Mouse (Mus musculus): ENCODE results near the gene Tspan10. TPM values are rescaled to one million over a fixed set of nuclear protein-coding genes. Genes with fewer than 3 reads are reported as not detected.

Tspan10 gene
- polyA plus RNA-seq (2012; rRNA removed), result not detected in 2 replicates

DNA sequence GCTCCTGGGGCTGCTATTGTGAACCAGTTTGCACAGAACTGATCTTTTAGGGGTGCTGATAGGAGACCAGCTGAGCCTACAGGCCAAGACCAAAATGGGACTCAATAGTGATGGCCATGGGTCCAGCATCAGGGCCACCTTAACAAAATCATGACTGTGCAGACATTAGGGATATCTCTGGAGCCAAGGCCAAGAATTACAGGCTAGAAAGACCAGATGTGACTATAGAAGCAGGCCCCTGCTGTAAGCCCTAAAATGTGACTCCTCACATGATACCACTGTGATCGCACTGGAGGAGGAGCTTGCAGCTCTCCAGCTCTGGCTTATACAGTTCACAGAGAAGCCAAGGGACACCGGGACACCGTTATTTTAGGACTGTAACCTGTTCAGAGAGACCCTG, at the start of gene Tspan10:
TSS of gene Tspan10 (plus strand) at position 301 of the 400 bp plus-strand sequence.

DNA sequence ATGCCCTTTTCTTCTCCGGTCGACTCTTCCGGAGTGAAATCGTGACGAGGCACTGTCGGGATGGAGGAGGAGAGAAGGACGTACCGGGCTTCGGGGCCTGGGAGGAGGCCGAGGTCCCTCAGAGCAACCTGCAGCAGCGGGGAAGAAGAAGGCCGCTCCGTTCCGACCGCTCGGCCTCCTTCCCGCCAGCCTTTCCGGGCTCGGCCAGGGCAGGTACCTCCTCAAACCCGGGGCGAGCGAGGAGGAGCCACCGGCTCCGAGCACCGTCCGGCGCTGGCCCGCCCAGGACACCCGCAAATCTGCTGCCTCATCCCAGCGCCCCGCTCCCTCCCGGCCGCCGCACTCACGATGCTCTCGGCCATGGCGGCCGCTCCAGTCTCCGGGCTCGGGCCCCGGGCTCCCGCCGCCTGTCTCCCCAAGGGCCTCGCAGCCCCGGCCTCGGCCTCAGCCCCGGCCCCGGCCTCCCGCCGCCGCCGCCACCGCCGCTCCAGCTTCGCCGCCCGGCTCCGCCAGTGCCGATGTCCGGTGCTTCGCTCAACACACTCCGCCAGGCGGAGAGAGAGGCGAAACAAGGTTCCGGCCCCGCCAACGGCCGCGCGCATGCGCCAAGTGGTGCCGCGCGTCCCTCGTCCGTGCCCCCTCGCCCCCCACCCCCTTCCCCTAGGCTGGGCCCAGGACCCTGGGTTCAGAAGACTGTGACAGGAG, 5.1 kb upstream of the Tspan10 start, which contains the start of gene Nploc4:
TSS of gene Nploc4 (minus strand) at position 557 of the 705 bp plus-strand sequence.

GRCm38 (mm10) chr11:120453306-120453705, 10.9 kb downstream of the Tspan10 start, which contains the start of gene Pde6g:
Gene Pde6g, minus strand, starts transcription at chr11:120453500.

GRCm38 (mm10) chr11:120457772-120458751, 15.6 kb downstream of the Tspan10 start, which contains the start of the genes Oxld1 and Ccdc137:
Gene Oxld1, minus strand, starts transcription at chr11:120458068.
Gene Ccdc137, plus strand, starts transcription at chr11:120458115.

GRCm38 (mm10) chr11:120467051-120467735, 24.7 kb downstream of the Tspan10 start, which contains the start of gene Arl16:
Gene Arl16, minus strand, starts transcription at chr11:120467607.

GRCm38 (mm10) chr11:120484265-120484981, 42.0 kb downstream of the Tspan10 start, which contains the start of gene Mrpl12:
Gene Mrpl12, plus strand, starts transcription at chr11:120484613.

GRCm38 (mm10) chr11:120491317-120492023, 49.0 kb downstream of the Tspan10 start, which contains the start of gene Slc25a10:
Gene Slc25a10, plus strand, starts transcription at chr11:120491840.

Other genes with a start within 250 kb of the Tspan10 start
- 4.0 and 4.9 TPM in 2 replicates for gene Bahcc1, start 209.7 kb upstream of the Tspan10 start, polyA plus RNA-seq (2012; rRNA removed)
- gene Actg1, start 94.1 kb upstream of the Tspan10 start, polyA plus RNA-seq (2012; rRNA removed), result 1,088 and 1,192 TPM in 2 replicates
- gene Fscn2, start 81.1 kb upstream of the Tspan10 start, polyA plus RNA-seq (2012; rRNA removed), result 0.05 and 0.09 TPM in 2 replicates
- gene Faap100, start 63.9 kb upstream of the Tspan10 start, polyA plus RNA-seq (2012; rRNA removed), result 31.6 and 51.6 TPM in 2 replicates
- 28.8 and 32.2 TPM in 2 replicates for gene Nploc4, start 4.9 kb upstream of the Tspan10 start, polyA plus RNA-seq (2012; rRNA removed)
- gene Pde6g, start 10.9 kb downstream of the Tspan10 start, polyA plus RNA-seq (2012; rRNA removed), result 0.18 and 0.35 TPM in 2 replicates
- gene Oxld1, start 15.4 kb downstream of the Tspan10 start, polyA plus RNA-seq (2012; rRNA removed), result 15.7 and 34.1 TPM in 2 replicates
- 3.0 and 4.9 TPM in 2 replicates for gene Ccdc137, start 15.5 kb downstream of the Tspan10 start, polyA plus RNA-seq (2012; rRNA removed)
- 7.5 and 11.8 TPM in 2 replicates for gene Arl16, start 25.0 kb downstream of the Tspan10 start, polyA plus RNA-seq (2012; rRNA removed)
- 83.7 and 108 TPM in 2 replicates for gene Mrpl12, start 42.0 kb downstream of the Tspan10 start, polyA plus RNA-seq (2012; rRNA removed)
- 158 and 235 TPM in 2 replicates for gene Slc25a10, start 49.2 kb downstream of the Tspan10 start, polyA plus RNA-seq (2012; rRNA removed)
- gene Gcgr, start 88.1 kb downstream of the Tspan10 start, polyA plus RNA-seq (2012; rRNA removed), result 0.55 and 0.69 TPM in 2 replicates
- gene Mcrip1, start 107.1 kb downstream of the Tspan10 start, polyA plus RNA-seq (2012; rRNA removed), result 40.9 and 56.7 TPM in 2 replicates
- gene Ppp1r27, start 108.5 kb downstream of the Tspan10 start, polyA plus RNA-seq (2012; rRNA removed), result 1.6 and 1.8 TPM in 2 replicates
- gene P4hb, start 130.6 kb downstream of the Tspan10 start, polyA plus RNA-seq (2012; rRNA removed), result 153 and 166 TPM in 2 replicates
- 426 and 509 TPM in 2 replicates for gene Arhgdia, start 139.0 kb downstream of the Tspan10 start, polyA plus RNA-seq (2012; rRNA removed)
- 5.8 and 8.6 TPM in 2 replicates for gene Alyref, start 155.7 kb downstream of the Tspan10 start, polyA plus RNA-seq (2012; rRNA removed)
- 72.4 and 94.8 TPM in 2 replicates for gene Anapc11, start 155.8 kb downstream of the Tspan10 start, polyA plus RNA-seq (2012; rRNA removed)
- 58.0 and 94.3 TPM in 2 replicates for gene Npb, start 165.8 kb downstream of the Tspan10 start, polyA plus RNA-seq (2012; rRNA removed)
- 138 and 161 TPM in 2 replicates for gene Pcyt2, start 175.3 kb downstream of the Tspan10 start, polyA plus RNA-seq (2012; rRNA removed)
- 51.2 and 54.2 TPM in 2 replicates for gene Sirt7, start 182.6 kb downstream of the Tspan10 start, polyA plus RNA-seq (2012; rRNA removed)
- 21.0 and 21.3 TPM in 2 replicates for gene Mafg, start 191.0 kb downstream of the Tspan10 start, polyA plus RNA-seq (2012; rRNA removed)
- gene Pycr1, start 201.1 kb downstream of the Tspan10 start, polyA plus RNA-seq (2012; rRNA removed), result 29.3 and 57.1 TPM in 2 replicates
- 0.97 and 1.2 TPM in 2 replicates for gene Myadml2, start 205.5 kb downstream of the Tspan10 start, polyA plus RNA-seq (2012; rRNA removed)
- gene Notum, start 218.5 kb downstream of the Tspan10 start, polyA plus RNA-seq (2012; rRNA removed), result 1.1 and 1.4 TPM in 2 replicates
- gene Aspscr1, start 230.3 kb downstream of the Tspan10 start, polyA plus RNA-seq (2012; rRNA removed), result 70.2 and 73.5 TPM in 2 replicates

Measured in stomach, adult 2 months (tissue).